Mouse (Mus musculus) thymus, postnatal 14 days (tissue): ENCODE data around the gene Edn2.

Source experiments
- DNase-seq: peaks from one replicate; pipeline ENCODE4 v3.0.0; 2021

Edn2 gene

DNA sequence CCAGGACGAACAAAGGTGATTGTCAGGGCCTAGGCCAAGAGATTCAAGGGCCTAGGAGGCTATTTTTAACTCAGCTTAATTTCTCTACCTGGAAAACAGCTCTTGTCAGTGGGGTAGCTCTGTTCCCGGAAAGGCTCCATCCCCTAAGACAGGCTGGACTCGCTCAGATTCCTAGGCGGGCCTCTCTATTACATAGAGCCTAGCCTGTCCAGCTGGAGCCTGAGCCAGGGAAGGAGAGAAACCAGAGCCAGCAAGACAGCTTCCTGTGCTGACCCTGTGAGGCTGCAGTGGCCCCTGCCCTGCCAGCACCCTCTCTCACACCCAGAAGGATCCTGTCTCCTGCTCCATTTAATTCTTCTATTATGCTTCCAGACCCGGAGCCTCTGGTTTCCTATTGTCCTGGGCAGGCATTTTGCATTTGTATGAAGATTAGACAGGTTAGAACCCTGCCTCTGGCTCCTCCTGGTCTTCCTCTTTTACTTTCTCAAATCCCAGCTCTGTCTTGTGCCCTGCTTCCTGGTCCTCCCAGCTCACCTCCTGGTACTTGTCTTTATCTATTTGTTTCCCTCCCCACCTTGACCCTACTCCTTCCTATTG lies 2.2 kb upstream of the Edn2 start:
- no peak for DNase-seq

GRCm38 (mm10) chr4:120162586-120162985 lies 1.6 kb downstream of the Edn2 start:
- DNase-seq: no peak

DNA sequence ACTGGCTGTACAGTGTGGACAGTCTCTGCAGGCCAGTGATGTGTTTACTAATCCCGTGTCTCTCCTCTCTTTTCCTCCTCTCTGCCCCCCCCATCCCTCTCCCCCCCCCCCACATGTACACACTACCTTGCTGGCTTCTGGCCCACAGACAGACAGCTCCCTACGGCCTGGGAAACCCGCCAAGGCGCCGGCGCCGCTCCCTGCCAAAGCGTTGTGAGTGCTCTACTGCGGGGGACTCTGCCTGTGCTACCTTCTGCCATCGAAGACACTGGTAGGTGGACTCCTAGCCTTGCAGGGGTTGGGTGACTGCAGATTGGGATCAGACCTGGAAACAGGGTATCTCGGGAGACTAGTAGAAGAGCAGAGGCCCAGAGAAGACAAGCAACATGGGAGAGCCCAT lies 2.2 kb downstream of the Edn2 start:
- no peak for DNase-seq

GRCm38 (mm10) chr4:120164316-120164715 lies 3.3 kb downstream of the Edn2 start:
- DNase-seq: no peak

DNA sequence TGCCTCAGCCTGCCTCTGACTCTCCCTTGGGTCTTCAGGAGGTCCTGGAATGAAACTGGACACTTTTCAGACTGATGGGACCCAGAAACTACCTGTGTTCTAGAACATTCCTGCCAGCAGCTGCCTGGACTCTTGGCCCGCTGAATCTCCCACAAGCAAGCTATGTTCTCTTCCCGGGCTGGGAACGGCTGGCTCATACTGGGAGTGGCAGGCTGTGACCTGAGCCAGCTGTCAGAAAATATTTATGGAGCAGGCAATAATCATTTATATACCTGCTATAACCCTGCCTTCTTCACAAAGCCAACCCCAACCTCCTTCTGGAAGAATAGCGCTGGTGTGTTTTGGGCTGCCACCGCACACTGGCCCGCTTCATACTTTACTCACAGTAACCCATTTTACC lies 6.8 kb downstream of the Edn2 start:
- no peak for DNase-seq

- no peak for DNase-seq
Measured at GRCm38 (mm10) chr4:120168346-120168745, 7.3 kb downstream of the Edn2 start.

DNA sequence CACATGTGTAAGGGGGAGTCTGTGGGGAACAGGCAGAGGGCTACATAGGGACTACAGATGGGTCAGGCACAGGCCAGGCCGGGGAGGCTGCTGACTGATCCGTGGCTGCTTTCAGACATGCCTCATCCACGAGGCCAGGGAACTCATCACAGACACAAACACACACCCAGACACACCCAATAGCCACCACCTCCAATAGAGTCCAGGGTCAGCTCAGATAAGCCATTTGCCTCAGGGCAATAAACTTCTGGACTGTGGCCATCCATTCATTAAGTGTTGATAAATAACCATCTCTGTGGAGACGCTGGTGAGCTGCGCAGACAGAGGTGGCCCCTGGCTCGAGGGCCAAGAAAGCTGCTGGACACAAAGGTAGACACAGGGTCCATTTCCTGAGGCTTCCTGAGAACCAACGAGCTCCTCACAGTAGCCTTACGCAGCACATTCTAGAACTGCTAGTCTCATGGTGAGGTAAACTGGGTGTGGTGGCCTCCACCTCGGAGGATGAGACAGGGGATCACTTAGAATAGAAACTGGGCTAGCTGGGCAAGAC lies 9.5 kb downstream of the Edn2 start:
- DNase-seq: no peak

GRCm38 (mm10) chr4:120172050-120172684 lies 11.2 kb downstream of the Edn2 start:
- DNase-seq: no peak

GRCm38 (mm10) chr4:120179123-120179522 lies 18.1 kb downstream of the Edn2 start:
- DNase-seq: no peak

DNA sequence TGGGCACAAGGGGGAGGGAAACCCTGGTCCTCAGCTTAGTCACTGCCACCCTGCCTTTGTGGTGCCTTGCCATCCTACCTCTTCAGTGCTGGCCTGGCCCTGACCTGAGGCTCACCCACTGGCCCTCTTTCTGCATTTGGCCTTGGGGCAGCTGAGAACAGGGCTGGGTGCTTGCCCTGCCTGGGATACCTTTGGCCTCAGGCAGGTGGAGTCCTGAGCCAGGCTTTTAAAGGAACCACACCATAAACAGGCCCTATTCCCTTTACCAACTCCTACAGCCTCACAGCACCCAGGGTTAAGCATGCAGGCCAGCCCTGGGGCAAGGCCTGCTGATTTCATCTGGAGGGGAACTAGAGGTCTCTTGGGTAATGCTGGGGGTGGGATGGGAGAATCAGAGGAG lies 19.5 kb downstream of the Edn2 start:
- no peak for DNase-seq

GRCm38 (mm10) chr4:120184374-120184991 lies 23.5 kb downstream of the Edn2 start:
- DNase-seq: no peak

DNA sequence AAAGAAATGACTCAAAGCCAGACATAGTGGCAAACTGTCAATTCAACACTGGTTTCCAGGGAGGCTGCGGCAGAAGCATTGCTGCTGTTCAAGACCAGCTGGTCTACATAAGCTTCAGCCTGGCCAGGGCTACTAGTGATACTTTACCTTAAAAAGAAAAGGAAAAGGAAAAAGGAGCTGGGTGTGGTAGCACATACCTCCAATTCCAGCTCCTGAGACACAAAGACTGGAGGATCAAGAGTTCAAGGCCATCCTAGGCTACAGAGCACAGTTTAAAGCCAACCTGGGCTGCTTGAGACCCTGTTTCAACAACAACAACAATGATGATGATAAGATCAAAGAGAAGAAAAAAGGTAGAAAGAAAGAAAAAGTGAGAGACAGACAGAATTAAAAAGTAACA lies 25.4 kb downstream of the Edn2 start:
- DNase-seq: no peak

GRCm38 (mm10) chr4:120186934-120187333 lies 25.9 kb downstream of the Edn2 start:
- no peak for DNase-seq

DNA sequence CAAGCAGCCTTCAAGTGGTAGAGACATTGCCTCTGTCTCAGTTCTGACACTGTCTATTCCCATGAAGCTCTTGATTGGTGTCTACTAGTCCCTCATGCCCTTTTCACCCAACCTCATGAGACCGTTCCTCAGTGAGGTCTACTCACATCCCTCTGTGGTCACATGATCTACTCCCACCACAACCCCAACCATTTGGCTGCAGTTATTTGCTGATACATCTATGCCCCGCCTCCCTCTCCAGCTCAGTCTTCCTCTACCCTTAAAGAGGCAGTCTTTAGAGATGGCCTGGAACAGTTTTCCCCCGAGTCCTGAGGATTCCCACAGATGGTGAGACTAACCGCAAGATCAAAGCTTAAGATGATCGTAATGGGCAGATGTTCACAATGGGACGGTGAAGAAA lies 27.2 kb downstream of the Edn2 start:
- no peak for DNase-seq

- DNase-seq: no peak
Measured at GRCm38 (mm10) chr4:120188651-120189161, 27.7 kb downstream of the Edn2 start.

DNA sequence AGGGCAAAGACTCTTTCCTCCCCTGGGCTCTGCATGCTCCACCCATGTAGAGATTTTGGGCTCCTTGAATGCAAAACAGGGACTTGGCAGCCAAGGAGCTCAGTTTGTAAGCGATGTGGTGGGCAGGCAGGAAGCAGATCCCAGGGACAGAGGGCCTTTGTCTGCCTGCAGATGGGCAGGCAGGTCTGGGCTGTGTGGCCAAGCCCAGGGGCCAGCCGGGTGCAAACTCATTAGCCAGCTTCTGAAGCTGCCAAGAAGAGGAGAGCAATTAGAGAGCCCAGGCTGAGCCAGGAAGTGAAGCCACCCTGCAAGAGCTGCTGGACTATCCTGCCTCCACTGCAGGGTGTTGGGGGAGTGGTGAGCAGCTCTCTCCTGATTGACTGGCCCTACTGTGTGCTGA lies 28.9 kb downstream of the Edn2 start:
- DNase-seq: no peak

- no peak for DNase-seq
Measured at GRCm38 (mm10) chr4:120191987-120192386, 31.0 kb downstream of the Edn2 start.

GRCm38 (mm10) chr4:120194026-120194425 lies 33.0 kb downstream of the Edn2 start:
- no peak for DNase-seq

GRCm38 (mm10) chr4:120194965-120195364 lies 34.0 kb downstream of the Edn2 start:
- no peak for DNase-seq

- DNase-seq: no peak
Measured at GRCm38 (mm10) chr4:120199184-120199885, 38.3 kb downstream of the Edn2 start.

GRCm38 (mm10) chr4:120200551-120201266 lies 39.7 kb downstream of the Edn2 start:
- DNase-seq: no peak

GRCm38 (mm10) chr4:120204357-120204942 lies 43.4 kb downstream of the Edn2 start:
- no peak for DNase-seq
